Mouse (Mus musculus): ENCODE results near the gene Mast3. TPM values are rescaled to one million over a fixed set of nuclear protein-coding genes. Genes with fewer than 3 reads are reported as not detected.

The Mast3 gene
- polyA plus RNA-seq, 1 experiment from 2014 or later: 8.5 TPM

- Histone ChIP-seq H3K27ac (ENCODE audit: low read depth, low read length) (no peak overlapping the region), H3K4me3 (ENCODE audit: low read depth, low read length) (peak overlapping the region; percentile 74; the same call in 1 of the 2 replicates), H3K4me1 (ENCODE audit: control insufficient read depth, insufficient read depth, low read length) (peaks cover 9% of the 10 kb centered on the region; the same call in 1 of the 2 replicates), H3K27me3 (ENCODE audit: control insufficient read depth, insufficient read depth, low read length) (0 out of 2 replicates have a peak, but pooled peaks cover 4% of the 10 kb centered on the region), H3K36me3 (ENCODE audit: control insufficient read depth, insufficient read depth, low read length) (peaks cover 3% of the 10 kb centered on the region; the same call in 1 of the 2 replicates), H3K9ac (ENCODE audit: low read depth, low read length) (no peak overlapping the region), H3K4me2 (peak overlapping the region; percentile 99), H3K9me3 (replicated peaks; ENCODE audit: control insufficient read depth, low read length) (no peaks in the 10 kb centered on the region)
- WGBS (ENCODE audit: insufficient replicate concordance): 79% methylated on average over 24 of the region's 24 CpGs
- no peak for ATAC-seq (replicated peaks; ENCODE audit: insufficient number of reproducible peaks, low FRiP score, low TSS enrichment)
These were observed 49.0 kb downstream of the Mast3 start for GRCm38 (mm10) chr8:70755661-70756475.

DNA sequence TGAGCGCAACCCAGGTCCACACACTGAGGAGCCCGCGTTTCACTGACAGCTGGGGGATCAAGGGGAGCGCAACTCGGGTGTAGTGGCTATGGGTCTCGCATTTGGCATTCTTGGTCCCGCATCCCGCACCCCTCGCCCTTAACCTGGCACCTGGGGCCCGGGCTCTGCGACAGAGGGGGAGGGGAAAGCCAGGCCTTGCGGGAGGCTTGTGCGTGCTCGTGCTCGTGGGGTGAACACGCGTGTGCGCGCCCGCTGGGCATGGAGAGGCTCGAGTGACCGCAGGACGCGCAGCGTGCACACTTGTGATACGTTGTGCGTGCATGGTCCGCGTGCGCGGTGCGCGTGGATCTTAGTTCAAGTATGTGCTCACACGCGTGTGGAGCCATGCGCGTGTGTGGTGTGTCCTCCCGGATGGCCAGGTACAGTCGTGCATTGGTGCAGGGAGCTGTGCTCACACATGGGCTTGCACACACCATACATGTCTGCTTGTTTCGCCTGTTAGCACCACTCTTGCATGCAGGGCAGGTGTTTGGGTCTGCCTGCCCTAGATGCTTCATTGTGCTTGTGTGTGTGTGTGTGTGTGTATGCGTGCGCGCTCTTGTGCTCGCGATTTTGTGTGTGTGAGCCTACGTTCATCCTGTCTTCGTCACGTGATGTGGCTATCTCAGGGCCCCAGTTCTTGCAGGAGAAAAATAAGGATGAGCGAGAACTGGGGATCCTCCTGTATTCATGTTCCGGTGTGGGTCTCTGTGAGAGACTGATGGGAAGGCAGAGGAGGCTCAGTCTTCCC, 49.8 kb downstream of the Mast3 start:
- peak; percentile 16 for ATAC-seq (replicated peaks; ENCODE audit: insufficient number of reproducible peaks, low FRiP score, low TSS enrichment)
- peak overlapping the region; percentile 82 for H3K9ac ChIP-seq (ENCODE audit: low read depth, low read length)
- H3K36me3 ChIP-seq (ENCODE audit: control insufficient read depth, insufficient read depth, low read length): peaks cover 3% of the 10 kb centered on the region; the same call in 1 of the 2 replicates
- H3K4me1 ChIP-seq (ENCODE audit: control insufficient read depth, insufficient read depth, low read length): peaks cover 9% of the 10 kb centered on the region; the same call in 1 of the 2 replicates
- H3K9me3 ChIP-seq (replicated peaks; ENCODE audit: control insufficient read depth, low read length): no peaks in the 10 kb centered on the region
- 18% methylated on average over 50 of the region's 50 CpGs for WGBS (ENCODE audit: insufficient replicate concordance)
- H3K27me3 ChIP-seq (ENCODE audit: control insufficient read depth, insufficient read depth, low read length): peaks cover 8% of the 10 kb centered on the region
- H3K27ac ChIP-seq (ENCODE audit: low read depth, low read length): no peak overlapping the region; the same call in 1 of the 2 replicates
- H3K4me3 ChIP-seq (ENCODE audit: low read depth, low read length): peak overlapping the region; percentile 74
- peak overlapping the region; percentile 99 for H3K4me2 ChIP-seq

DNA sequence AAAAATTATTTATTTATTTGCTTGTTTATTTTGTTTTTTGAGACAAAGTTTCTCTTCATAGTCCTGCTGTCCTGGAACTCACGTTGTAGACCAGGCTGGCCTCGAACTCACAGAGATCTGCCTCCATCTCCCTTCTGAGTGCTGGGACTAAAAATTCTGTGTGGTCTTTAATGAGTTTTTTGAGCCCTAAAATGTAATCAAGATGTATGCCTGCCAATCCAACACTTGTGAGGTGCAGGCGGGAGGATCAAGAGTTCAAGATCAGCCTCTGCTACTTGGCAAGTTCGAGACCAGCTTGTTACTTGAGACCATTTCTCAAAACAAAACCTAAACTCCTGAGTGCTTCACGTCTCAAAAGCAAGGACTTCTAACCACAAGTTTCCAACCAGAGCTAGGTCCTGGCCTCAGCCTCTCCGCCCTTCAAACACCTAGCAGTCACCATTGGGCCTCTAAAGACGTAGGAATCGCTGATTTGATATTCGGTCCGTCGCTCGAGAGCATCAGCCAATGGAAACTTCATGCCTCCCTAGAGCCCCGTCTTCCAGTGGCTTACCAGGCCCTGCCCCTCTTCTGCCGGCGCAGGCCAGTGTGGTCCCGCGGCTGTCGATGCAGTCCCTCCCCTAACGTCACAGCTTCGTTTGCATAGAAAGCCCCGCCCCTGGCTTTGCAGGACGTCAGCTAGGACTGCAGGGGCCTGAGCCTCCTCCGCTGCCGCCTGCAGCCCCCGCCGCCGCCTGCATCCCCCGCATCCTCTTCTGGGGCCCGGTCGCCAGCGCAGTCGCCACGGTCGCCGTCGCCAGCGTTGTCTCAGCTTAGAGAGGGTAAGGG, 50.6 kb downstream of the Mast3 start, which contains the start of gene Rab3a:
Rab3a (plus strand) TSS at position 637 of the 828 bp plus-strand sequence.
- Histone ChIP-seq H3K9me3 (replicated peaks; ENCODE audit: control insufficient read depth, low read length) (no peaks in the 10 kb centered on the region), H3K4me2 (peak within 1 kb of the TSS; percentile 99), H3K36me3 (ENCODE audit: control insufficient read depth, insufficient read depth, low read length) (peaks cover 3% of the 10 kb centered on the region; the same call in 1 of the 2 replicates), H3K9ac (ENCODE audit: low read depth, low read length) (peak within 1 kb of the TSS; percentile 82), H3K4me3 (ENCODE audit: low read depth, low read length) (peak within 1 kb of the TSS; percentile 74), H3K27me3 (ENCODE audit: control insufficient read depth, insufficient read depth, low read length) (peaks cover 17% of the 10 kb centered on the region), H3K27ac (ENCODE audit: low read depth, low read length) (peak within 1 kb of the TSS; percentile 46), H3K4me1 (ENCODE audit: control insufficient read depth, insufficient read depth, low read length) (peaks cover 9% of the 10 kb centered on the region; the same call in 1 of the 2 replicates)
- 8% methylated on average over 37 of the region's 37 CpGs for WGBS (ENCODE audit: insufficient replicate concordance)
- ATAC-seq (replicated peaks; ENCODE audit: insufficient number of reproducible peaks, low FRiP score, low TSS enrichment): peak; percentile 96

GRCm38 (mm10) chr8:70753151-70753550, 51.7 kb downstream of the Mast3 start:
- ATAC-seq (replicated peaks; ENCODE audit: insufficient number of reproducible peaks, low FRiP score, low TSS enrichment): no peak
- peaks cover 7% of the 10 kb centered on the region; the same call in 1 of the 2 replicates for H3K4me1 ChIP-seq (ENCODE audit: control insufficient read depth, insufficient read depth, low read length)
- WGBS (ENCODE audit: insufficient replicate concordance): 16% methylated on average over 21 of the region's 21 CpGs
- H3K4me2 ChIP-seq: peak overlapping the region; percentile 56
- H3K27me3 ChIP-seq (ENCODE audit: control insufficient read depth, insufficient read depth, low read length): peaks cover 28% of the 10 kb centered on the region
- no peaks in the 10 kb centered on the region for H3K9me3 ChIP-seq (replicated peaks; ENCODE audit: control insufficient read depth, low read length)
- H3K9ac ChIP-seq (ENCODE audit: low read depth, low read length): 0 out of 2 replicates have a peak overlapping the region, but pooled peaks have one; percentile 52
- H3K4me3 ChIP-seq (ENCODE audit: low read depth, low read length): peak overlapping the region; percentile 1
- H3K27ac ChIP-seq (ENCODE audit: low read depth, low read length): peak overlapping the region; percentile 16; the same call in 1 of the 2 replicates
- no peaks in the 10 kb centered on the region for H3K36me3 ChIP-seq (ENCODE audit: control insufficient read depth, insufficient read depth, low read length)

DNA sequence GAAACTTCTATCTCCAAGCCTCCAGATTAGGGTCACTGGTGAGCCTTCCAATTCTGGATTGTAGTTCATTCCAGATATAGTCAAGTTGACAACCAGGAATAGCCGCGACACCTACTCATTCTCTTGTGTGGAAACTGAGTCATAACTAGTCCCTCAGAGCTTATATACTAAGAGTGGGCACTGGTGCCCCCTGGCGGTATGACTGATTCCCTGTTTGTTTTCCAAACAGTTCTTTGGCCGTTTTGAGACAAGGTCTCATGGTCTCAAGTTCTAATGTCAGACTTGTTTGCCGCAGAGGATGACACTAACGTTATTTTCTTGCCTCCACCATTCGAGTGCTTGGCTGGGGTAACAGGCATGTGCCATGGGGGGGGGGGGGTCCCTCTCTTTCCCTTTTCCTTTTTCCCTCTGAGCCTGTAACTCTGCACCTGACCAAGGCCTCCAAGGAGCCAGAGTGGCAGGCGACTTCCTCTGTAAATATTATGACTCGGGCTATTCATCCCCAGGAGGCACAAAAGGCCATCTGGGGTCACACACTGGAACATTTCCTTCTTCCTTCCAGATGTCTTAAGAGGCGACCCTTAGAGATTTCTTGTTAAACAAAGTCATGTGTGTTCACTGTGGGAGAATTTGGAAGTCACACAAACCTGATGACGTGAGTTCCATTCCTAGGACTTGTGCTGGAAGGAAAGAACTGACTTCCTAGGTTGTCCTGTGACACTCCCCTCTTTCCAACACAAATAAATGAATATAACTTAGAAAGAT, 52.7 kb downstream of the Mast3 start:
- Histone ChIP-seq H3K4me2 (no peak overlapping the region), H3K9me3 (replicated peaks; ENCODE audit: control insufficient read depth, low read length) (no peaks in the 10 kb centered on the region), H3K9ac (ENCODE audit: low read depth, low read length) (no peak overlapping the region), H3K4me1 (ENCODE audit: control insufficient read depth, insufficient read depth, low read length) (peaks cover 7% of the 10 kb centered on the region; the same call in 1 of the 2 replicates), H3K36me3 (ENCODE audit: control insufficient read depth, insufficient read depth, low read length) (no peaks in the 10 kb centered on the region), H3K27ac (ENCODE audit: low read depth, low read length) (peak overlapping the region; percentile 16; the same call in 1 of the 2 replicates), H3K27me3 (ENCODE audit: control insufficient read depth, insufficient read depth, low read length) (peaks cover 37% of the 10 kb centered on the region), H3K4me3 (ENCODE audit: low read depth, low read length) (0 out of 2 replicates have a peak overlapping the region, but pooled peaks have one; percentile 1)
- no peak for ATAC-seq (replicated peaks; ENCODE audit: insufficient number of reproducible peaks, low FRiP score, low TSS enrichment)
- 29% methylated on average over 11 of the region's 11 CpGs for WGBS (ENCODE audit: insufficient replicate concordance)

DNA sequence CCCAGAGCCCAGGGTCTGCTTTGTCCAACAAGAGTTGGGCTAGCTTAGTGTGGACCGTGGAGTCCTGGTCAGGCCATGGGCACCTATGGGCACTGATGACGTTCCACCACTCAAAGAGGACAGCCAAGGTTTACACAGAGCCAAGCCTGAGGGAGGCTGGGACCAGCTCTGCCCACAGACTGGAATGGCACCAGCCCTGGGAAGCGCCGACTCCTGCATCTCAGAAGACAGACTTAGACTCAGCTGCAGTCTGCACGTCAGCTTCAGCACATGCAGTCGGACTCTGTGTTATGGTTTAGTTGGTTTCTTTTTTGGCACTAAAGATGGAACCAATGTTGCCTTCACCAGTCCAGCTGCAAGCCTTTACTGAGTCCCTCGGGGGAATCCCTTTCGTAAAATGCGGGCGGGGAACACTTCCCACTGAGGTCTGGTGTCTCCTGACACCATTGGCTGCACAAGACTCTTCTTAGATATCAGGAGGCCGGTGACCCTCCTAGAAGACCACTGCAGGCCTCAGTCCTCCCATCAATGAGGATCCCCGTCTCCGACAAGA, 54.6 kb downstream of the Mast3 start:
- peaks cover 53% of the 10 kb centered on the region for H3K27me3 ChIP-seq (ENCODE audit: control insufficient read depth, insufficient read depth, low read length)
- WGBS (ENCODE audit: insufficient replicate concordance): 82% methylated on average over 13 of the region's 13 CpGs

DNA sequence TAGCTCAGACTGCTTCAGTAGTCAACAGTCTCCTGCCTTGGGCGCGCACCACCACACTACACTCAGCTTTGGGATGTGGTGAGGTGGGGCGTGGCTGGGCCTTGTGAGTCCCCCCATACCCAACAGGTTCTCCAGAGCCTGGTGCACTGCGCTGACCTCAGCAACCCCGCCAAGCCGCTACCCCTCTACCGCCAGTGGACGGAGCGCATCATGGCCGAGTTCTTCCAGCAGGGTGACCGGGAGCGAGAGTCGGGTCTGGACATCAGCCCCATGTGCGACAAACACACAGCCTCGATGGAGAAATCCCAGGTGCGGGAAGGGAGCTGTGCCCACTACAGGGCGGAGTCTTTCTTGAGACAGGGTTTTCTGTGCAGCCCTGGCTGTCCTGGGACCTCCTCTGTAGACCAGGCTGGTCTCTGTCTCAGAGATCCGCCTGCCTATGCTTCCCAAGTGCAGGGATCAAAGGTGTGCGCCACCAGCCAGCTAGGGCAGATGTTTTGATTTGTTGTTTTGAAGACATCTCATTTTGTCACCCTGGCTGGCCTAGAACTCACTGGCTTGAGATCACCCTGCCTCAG, 55.7 kb downstream of the Mast3 start:
- H3K4me1 ChIP-seq (ENCODE audit: control insufficient read depth, insufficient read depth, low read length): peaks cover 7% of the 10 kb centered on the region; the same call in 1 of the 2 replicates
- no peak overlapping the region for H3K27ac ChIP-seq (ENCODE audit: low read depth, low read length)
- peaks cover 63% of the 10 kb centered on the region for H3K27me3 ChIP-seq (ENCODE audit: control insufficient read depth, insufficient read depth, low read length)
- no peaks in the 10 kb centered on the region for H3K36me3 ChIP-seq (ENCODE audit: control insufficient read depth, insufficient read depth, low read length)
- 72% methylated on average over 19 of the region's 19 CpGs for WGBS (ENCODE audit: insufficient replicate concordance)
- no peak for ATAC-seq (replicated peaks; ENCODE audit: insufficient number of reproducible peaks, low FRiP score, low TSS enrichment)
- H3K9me3 ChIP-seq (replicated peaks; ENCODE audit: control insufficient read depth, low read length): no peaks in the 10 kb centered on the region
- H3K9ac ChIP-seq (ENCODE audit: low read depth, low read length): no peak overlapping the region
- no peak overlapping the region for H3K4me2 ChIP-seq
- H3K4me3 ChIP-seq (ENCODE audit: low read depth, low read length): no peak overlapping the region

More for the DNA sequence above, 54.6 kb downstream of the Mast3 start:
- H3K9ac ChIP-seq (ENCODE audit: low read depth, low read length): no peak overlapping the region
- H3K36me3 ChIP-seq (ENCODE audit: control insufficient read depth, insufficient read depth, low read length): no peaks in the 10 kb centered on the region
- peaks cover 7% of the 10 kb centered on the region; the same call in 1 of the 2 replicates for H3K4me1 ChIP-seq (ENCODE audit: control insufficient read depth, insufficient read depth, low read length)
- no peaks in the 10 kb centered on the region for H3K9me3 ChIP-seq (replicated peaks; ENCODE audit: control insufficient read depth, low read length)
- ATAC-seq (replicated peaks; ENCODE audit: insufficient number of reproducible peaks, low FRiP score, low TSS enrichment): no peak
- no peak overlapping the region for H3K27ac ChIP-seq (ENCODE audit: low read depth, low read length)
- H3K4me3 ChIP-seq (ENCODE audit: low read depth, low read length): no peak overlapping the region
- no peak overlapping the region for H3K4me2 ChIP-seq
